Mouse (Mus musculus): ENCODE measurements around the gene Ihh.
A peak's percentile ranks its signal among the peaks of the same experiment; 100 is the strongest.

Gene Ihh

DNA sequence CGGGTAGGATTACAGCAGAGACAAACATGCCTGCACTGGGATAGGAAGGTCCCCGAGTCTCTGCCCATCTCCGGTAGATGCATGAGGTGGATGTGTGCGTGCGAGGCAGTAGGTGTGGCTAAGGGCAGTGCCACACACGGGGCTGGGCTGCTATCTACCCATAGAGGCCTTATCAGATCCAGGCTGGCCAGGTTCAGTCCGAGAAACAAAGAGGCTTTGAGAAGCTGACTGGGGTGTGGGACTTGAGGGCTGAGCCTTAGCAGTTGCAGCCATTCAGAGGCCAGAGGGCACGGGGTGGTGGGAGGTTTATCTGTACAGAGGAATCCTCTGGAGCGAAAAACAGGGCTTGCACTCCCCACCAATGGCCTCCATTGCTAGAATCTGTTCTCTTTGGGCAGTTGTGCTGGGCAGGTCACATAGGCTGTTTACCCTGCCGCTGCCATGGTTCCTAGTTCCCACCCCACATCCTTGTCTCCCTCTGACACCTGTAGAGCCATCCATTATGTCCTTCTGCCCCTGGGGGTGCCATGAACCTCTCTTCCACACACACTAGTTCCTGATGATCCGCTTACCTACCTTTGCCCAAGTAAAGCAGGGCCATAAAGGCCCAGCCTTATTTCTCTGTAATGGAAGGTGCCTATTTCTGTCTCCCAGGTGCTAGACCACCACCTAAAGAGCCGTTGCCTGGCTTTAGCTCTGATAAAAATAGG lies 9.7 kb downstream of the Ihh start:
- no peak for DNase-seq

DNA sequence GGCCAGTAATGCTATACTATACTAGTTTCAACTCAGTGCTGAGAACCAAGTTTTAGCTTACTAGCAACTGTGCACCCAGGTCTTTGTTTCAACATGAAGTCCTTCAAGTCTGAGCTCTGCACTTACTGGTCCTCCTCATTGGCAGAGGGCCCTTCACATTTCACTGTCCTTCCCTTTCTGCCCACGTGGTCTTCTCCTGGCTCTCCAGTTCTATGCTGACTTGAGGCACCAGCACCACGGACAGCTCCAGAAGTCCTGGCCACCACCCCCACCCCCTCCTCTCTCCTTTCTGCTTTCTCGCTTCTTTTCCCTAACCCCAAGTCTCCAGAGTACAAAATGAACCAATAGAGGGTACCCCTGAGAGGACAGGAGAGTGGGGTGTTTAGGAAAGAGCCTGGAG lies 11.7 kb downstream of the Ihh start:
- peak; percentile 48 for DNase-seq

DNA sequence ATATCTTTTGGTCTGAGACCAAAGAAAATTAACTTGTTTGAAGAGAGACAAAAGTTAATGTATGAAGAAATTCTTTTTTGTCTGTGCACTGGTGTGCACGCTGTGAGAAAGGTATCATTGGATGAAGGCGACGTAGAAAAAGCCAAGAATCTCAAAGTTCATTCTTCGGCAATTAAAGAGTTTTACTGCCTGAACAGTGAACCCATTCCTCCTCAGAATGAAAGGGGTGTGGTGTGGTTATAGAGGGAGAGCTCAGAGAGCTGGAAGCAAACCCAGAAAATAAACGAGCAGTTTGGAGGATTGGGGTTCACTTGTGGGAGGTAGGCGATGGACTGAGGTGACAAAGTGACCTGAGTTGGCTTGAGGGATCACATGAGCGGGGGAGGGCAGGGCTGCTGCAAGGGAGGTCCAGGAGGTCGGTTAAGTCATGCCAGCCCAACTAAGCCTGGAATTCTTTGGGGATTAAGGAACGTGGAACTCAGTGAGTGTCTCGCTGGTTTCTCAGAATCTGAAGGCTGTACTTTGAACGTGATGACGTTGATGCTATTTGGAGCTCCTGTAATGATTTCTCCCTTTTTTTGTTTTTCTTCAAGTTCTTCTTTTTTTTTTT lies 15.1 kb downstream of the Ihh start:
- DNase-seq: no peak

DNA sequence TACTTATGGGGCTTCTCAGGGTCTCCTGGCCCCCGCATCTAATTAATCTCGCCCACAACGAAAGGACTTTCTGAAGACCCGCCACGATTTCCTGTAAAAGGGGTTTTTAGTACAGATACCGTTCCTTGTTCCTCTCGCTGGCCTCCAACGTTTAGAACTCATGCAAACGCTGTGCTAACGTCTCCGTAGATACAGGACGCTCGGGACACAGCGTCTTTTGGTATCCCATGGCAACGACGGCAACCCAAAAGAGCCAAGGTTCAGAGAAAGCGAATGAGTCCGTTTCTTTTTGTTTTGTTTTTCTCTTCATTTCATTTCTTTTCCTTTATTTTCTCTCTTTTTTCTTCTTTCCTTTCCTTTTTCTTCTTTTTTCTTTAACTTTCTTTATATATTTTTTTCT lies 16.1 kb downstream of the Ihh start, which contains the start of gene Cfap65:
TSS of gene Cfap65 (minus strand) at position 198 of the 400 bp plus-strand sequence.
- peak; percentile 78 for DNase-seq

DNA sequence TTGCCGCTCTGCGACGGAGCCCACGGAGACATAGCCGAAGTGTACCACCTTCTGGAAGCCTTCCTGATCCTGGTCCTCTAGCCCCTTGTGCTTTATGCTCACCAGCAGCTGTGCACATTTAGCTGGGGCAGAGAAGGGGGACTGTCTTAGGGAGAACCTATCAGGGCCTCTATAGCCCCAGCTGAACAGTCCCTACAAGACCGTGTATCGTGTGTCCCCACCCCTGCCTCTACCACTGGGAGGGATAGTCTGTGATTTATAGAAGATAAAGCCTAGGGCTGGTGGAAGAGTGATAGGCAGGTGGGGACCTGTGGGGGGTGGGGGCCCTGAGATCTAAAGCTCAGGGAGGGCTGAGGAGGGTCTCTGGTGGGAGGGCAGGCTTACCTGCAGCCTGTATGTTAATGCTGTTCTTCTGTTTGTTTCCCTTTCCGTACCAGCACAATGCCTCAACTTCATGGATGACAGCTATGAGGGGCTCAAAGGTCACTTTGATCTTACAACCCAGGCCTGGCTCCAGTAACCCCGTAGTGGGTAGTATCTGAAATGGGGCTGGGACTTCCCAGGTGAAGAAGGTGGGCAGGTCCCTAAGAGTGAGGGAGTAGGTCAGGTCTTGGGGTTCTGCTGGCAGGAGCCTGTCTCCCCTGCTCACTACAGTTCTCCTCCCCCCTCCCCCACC lies 23.7 kb downstream of the Ihh start:
- no peak for DNase-seq

DNA sequence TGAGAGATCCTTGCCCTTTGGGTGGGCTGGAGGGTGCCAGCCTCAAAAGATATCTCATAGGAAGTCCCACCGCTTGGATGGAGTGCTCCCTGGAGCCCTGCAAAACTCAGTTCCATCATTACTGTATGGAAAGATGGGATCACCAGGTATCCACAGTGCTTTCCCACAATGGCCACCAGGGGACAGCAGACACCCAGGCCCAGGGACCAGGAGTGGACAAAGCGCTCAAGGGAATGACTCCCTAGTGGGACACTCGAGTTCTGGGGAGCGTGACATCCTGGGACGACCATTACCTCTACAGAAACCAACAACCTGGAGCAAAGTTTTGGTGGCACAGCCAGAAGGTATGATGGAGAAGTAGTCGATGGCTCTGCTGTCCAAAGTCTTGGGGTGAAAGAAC lies 24.8 kb downstream of the Ihh start:
- peak; percentile 49 for DNase-seq

DNA sequence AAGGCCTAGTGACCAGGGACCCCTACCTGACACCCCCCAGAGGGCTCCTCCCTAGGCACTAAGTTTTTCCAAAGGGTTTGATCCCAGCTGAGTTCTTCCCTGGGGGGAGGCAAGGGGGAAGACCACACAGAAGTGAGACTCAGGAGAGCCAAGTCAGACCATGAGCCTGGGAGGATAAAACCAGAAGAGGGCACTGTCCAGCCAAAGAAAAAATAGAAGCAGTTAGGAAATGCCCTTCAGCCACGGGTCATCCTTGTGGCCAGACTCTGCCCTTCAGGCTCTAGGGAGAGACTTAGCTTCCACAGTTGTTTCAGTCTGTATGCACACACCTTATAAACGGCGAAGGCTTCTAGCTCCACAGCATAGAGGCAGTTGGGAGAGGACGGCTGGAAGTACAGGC lies 27.0 kb downstream of the Ihh start:
- DNase-seq: no peak

DNA sequence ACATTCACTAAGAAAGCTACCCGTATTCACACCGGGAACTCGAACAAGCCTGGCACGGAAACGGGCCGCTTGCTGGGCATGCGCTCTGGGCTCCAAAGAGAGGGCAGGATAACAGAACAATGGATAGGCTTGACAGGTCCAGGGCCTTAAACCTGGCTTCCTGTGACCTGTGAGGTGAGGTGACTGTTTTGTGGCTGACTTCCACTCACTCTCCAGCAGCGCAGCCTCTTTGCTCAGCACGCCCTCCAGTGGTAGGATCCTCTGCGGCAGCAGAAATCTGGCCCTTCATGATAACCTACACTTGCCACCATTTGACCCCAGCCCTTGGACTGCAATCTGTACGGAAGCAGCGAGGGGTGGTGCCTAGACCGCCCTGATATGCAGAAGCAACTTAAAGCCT lies 35.8 kb downstream of the Ihh start:
- DNase-seq: peak; percentile 25

DNA sequence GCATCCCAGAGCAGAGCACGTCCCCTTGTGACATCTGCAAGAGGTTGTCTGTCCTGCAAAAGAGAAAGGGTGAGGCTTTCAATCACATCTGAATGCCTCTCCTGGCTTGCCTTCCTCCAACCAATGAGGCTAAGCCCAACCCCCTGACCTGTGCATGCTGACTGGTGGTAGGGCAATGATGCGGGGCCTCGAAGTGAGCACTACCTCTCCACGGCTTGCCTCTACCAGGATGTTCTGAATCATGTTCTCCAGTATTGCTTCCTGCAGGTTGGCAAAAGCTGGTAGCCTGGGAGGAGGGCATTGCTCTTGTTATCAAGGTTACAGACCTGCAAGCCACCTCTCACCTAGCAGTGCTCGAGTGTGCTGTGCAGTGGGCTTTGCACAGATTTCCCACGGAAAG lies 49.3 kb downstream of the Ihh start:
- no peak for DNase-seq

DNA sequence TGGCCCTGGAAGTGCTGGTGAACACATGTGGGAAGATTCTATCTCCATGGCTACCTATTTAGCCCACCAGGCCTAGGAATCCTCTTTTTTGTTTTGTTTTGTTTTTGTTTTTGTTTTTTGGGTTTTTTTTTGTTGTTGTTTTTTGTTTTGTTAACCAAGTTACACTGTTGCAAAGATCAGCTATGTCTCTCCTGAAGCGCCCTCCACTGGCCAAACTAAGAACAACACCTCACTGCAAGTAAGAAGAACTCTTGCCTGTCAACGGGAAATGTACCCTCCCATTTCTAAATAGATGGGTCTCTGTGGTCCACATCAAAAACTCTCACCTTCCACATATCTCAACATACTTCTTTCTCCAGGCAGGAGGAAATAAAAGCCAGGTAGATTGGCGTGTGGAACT lies 49.8 kb downstream of the Ihh start:
- DNase-seq: peak; percentile 57

DNA sequence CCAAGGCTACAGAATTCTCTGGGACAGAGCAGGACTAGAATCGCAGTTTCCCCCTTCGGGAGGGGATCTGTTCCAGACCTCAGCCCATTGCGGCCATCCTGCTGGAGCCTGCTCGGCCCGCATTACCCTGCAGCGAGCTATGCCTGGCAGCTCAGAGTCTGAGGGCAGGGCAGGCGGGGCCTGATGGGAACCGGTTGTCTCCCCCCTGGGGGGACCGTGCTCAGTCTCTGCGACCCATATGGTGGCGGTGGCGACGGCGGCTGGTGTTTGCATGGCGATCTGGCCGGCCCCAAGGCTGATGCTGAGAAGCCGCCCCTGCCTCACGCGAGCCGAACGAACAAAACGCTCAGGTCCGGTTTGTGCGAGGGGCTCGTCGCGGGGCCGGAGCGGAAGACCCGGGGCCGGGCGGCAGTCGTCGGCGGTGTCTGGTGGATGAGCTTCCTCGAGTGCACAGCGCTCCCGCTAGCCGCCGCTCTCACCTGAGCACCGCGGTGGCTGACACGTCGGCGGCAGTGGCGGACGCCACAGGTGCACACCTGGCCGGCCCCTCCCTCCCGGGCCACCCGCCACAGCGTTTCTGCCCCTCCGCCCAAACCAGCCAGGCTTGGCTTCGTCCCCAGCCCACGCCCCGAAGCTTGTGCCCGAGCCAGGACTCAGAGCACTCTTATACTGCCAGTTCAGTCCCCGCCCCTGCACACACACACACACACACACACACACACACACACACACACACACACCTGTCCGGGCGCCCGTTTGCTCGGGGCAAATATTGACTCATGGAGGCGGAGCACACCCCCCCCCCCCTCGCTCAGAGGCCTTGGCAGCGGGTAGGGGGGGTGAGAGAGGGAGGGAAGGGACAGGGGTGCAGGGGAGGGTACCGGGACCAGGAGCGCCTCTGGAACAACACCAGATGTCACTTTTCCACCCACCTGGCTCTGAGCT lies 50.9 kb downstream of the Ihh start:
- peak; percentile 44 for DNase-seq

DNA sequence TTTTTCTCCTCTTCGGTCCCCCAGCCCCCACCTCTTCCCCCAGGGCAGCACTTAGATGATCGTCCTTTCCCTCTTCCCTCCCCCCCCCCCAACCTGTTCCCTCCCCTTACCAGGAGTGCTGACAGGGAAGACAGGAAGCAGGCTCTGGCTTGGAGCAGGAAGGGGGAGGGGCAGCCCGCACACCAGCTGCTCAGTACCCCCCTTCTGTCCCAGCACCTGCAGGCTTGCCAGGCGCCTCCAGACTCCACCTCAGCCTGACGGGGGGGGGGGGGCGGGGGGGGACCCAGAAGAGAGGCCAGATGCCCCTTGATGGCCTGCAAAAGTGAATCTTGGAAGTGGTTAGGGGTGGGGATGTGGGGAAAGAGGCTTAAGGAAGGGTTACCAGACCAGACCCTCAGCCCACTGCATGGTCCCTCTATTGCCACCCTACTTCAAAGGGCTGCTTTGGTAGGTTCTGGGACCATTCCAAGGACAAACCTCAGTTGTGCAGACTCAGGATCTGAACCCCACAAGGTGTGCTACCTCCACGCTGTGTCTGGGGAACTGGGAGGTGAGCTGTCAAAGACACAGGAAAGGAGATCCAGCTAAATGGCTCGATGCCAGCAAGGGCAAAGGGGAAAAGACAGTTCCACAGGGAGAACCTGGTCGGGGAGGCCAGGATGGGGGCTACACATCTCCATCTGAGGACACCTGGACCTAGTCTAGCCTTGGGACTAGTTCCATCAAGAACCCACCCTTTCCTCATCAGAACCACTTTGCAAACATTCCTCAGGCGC lies 52.6 kb downstream of the Ihh start:
- no peak for DNase-seq

DNA sequence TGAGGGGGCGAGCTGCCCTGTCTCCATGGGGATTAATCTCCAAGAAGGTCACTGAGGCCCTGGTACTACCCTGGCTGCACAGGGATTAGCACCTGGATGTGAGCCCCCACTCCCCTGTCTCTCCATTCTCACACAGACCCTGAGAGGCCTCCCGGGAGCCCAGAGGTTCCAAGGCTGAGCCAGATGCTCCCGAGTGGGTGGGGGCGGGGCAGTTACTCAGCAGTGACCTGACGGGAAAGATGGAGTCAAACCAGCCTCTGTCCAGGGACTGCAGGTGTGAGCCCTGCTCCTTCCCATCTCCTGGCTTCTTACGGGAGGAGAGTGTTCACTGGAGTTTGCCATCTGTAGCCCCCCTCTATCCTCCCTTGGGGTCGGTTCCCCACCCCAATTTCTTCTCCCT lies 53.5 kb downstream of the Ihh start:
- peak; percentile 30 for DNase-seq
